Mouse (Mus musculus) midbrain, embryonic 16.5 days (tissue): ENCODE results near the gene Bod1. TPM values are rescaled to one million over a fixed set of nuclear protein-coding genes. Genes with fewer than 3 reads are reported as not detected.

ENCODE experiments used
- ATAC-seq: fragments of 200-750 bp; cut with Nextera tagmentation; 2 replicates; pipeline ENCODE4 v1.8.0; 2017; ENCODE audit warnings: moderate TSS enrichment
- H3K27ac ChIP-seq: fragments of 300-500 bp; sonication (generic); 2 replicates; pipeline ENCODE4 v1.5.1; 2014; ENCODE audit warnings: mild to moderate bottlenecking, low read length, mixed read lengths
- H3K27me3 ChIP-seq: fragments of 300-500 bp; sonication (generic); 2 replicates; pipeline ENCODE4 v1.6.1; 2014; ENCODE audit warnings: low read depth, low read length, mixed read lengths; ENCODE audit not compliant: control insufficient read depth, insufficient read depth
- H3K36me3 ChIP-seq: fragments of 300-500 bp; sonication (generic); 2 replicates; pipeline ENCODE4 v1.6.1; 2014; ENCODE audit warnings: mild to moderate bottlenecking, low read length, moderate library complexity, mixed read lengths; ENCODE audit not compliant: control insufficient read depth, insufficient read depth
- H3K4me1 ChIP-seq: fragments of 300-500 bp; sonication (generic); 2 replicates; pipeline ENCODE4 v1.6.1; 2014; ENCODE audit warnings: mild to moderate bottlenecking, low read length, mixed read lengths; ENCODE audit not compliant: control insufficient read depth, insufficient read depth
- H3K4me2 ChIP-seq: fragments of 300-500 bp; sonication (generic); 2 replicates; pipeline ENCODE4 v1.6.1; 2014; ENCODE audit warnings: mild to moderate bottlenecking, low read length, mixed read lengths
- H3K4me3 ChIP-seq: fragments of 300-500 bp; sonication (generic); 2 replicates; pipeline ENCODE4 v1.5.1; 2014; ENCODE audit warnings: low read depth, mild to moderate bottlenecking, low read length, moderate library complexity, mixed read lengths
- H3K9ac ChIP-seq: fragments of 300-500 bp; sonication (generic); 2 replicates; pipeline ENCODE4 v1.6.1; 2014; ENCODE audit warnings: low read depth, low read length, mixed read lengths
- H3K9me3 ChIP-seq: fragments of 300-500 bp; sonication (generic); replicated peaks from 2 replicates; pipeline ENCODE4 v1.6.1; 2014; ENCODE audit warnings: mild to moderate bottlenecking, low read length, mixed read lengths; ENCODE audit not compliant: control insufficient read depth, poor library complexity, severe bottlenecking
- WGBS: fragments of 180-500 bp; shearing (Covaris S2); extraction: QIAGEN DNeasy Blood & Tissue Kit; methylation state at CpG from one replicate; pipeline ENCODE4 v1.1.7; 2014; 5-methylcytosine and 5-hydroxymethylcytosine counted together
- polyA plus RNA-seq: library from polyadenylated mRNA; unstranded; fragments of >200 nt; fragmentation: Nextera tagmentation; extraction: Ambion mirVana; gene quantifications from 2 replicates; pipeline ENCODE4 v1.2.1, GENCODE M21; 2015

Bod1 gene
- polyA plus RNA-seq, 1 experiment from 2014 or later, result 126 TPM

GRCm38 (mm10) chr11:31699502-31699901, 27.8 kb upstream of the Bod1 start:
- H3K27me3 ChIP-seq, result no peaks in the 10 kb centered on the region
- no peak for ATAC-seq
- 57% methylated on average over 3 of the region's 3 CpGs for WGBS
- H3K4me3 ChIP-seq, result no peak overlapping the region
- no peak overlapping the region for H3K4me2 ChIP-seq
- no peaks in the 10 kb centered on the region for H3K9me3 ChIP-seq
- no peak overlapping the region for H3K9ac ChIP-seq
- H3K27ac ChIP-seq, result no peak overlapping the region
- H3K4me1 ChIP-seq, result peaks cover 15% of the 10 kb centered on the region
- H3K36me3 ChIP-seq, result no peaks in the 10 kb centered on the region

- no peaks in the 10 kb centered on the region for H3K36me3 ChIP-seq
- peaks cover 18% of the 10 kb centered on the region for H3K4me1 ChIP-seq
- H3K4me3 ChIP-seq, result no peak overlapping the region
- WGBS, result 39% methylated on average over 4 of the region's 4 CpGs
- ATAC-seq, result peak; percentile 94
- peak overlapping the region; percentile 31 for H3K9ac ChIP-seq
- H3K27ac ChIP-seq, result peak overlapping the region; percentile 90
- H3K27me3 ChIP-seq, result no peaks in the 10 kb centered on the region
- H3K9me3 ChIP-seq, result no peaks in the 10 kb centered on the region
- H3K4me2 ChIP-seq, result peak overlapping the region; percentile 27
Measured at GRCm38 (mm10) chr11:31694801-31695200, 23.1 kb upstream of the Bod1 start.

GRCm38 (mm10) chr11:31694109-31694508, 22.4 kb upstream of the Bod1 start:
- 90% methylated on average over 1 of the region's 1 CpGs for WGBS
- H3K4me1 ChIP-seq, result peaks cover 18% of the 10 kb centered on the region
- no peak overlapping the region for H3K4me3 ChIP-seq
- no peaks in the 10 kb centered on the region for H3K9me3 ChIP-seq
- H3K27ac ChIP-seq, result peak overlapping the region; percentile 90
- no peak overlapping the region for H3K9ac ChIP-seq
- ATAC-seq, result 0 out of 2 replicates have a peak, but pooled peaks have one; percentile 1
- no peak overlapping the region for H3K4me2 ChIP-seq
- H3K27me3 ChIP-seq, result no peaks in the 10 kb centered on the region
- H3K36me3 ChIP-seq, result no peaks in the 10 kb centered on the region

- 91% methylated on average over 2 of the region's 2 CpGs for WGBS
Measured at GRCm38 (mm10) chr11:31693322-31693721, 21.6 kb upstream of the Bod1 start.

GRCm38 (mm10) chr11:31688956-31689355, 17.3 kb upstream of the Bod1 start:
- Histone ChIP-seq H3K9ac (no peak overlapping the region), H3K4me2 (no peak overlapping the region), H3K27me3 (no peaks in the 10 kb centered on the region), H3K36me3 (no peaks in the 10 kb centered on the region), H3K9me3 (no peaks in the 10 kb centered on the region), H3K4me3 (no peak overlapping the region), H3K27ac (no peak overlapping the region), H3K4me1 (no peaks in the 10 kb centered on the region)
- no peak for ATAC-seq
- 72% methylated on average over 4 of the region's 4 CpGs for WGBS

More at GRCm38 (mm10) chr11:31693322-31693721, 21.6 kb upstream of the Bod1 start:
- Histone ChIP-seq H3K4me3 (no peak overlapping the region), H3K4me2 (no peak overlapping the region), H3K9ac (no peak overlapping the region), H3K9me3 (no peaks in the 10 kb centered on the region), H3K27me3 (no peaks in the 10 kb centered on the region), H3K4me1 (peaks cover 18% of the 10 kb centered on the region), H3K27ac (no peak overlapping the region), H3K36me3 (no peaks in the 10 kb centered on the region)
- no peak for ATAC-seq

GRCm38 (mm10) chr11:31684913-31685567, 13.4 kb upstream of the Bod1 start:
- Histone ChIP-seq H3K9me3 (no peaks in the 10 kb centered on the region), H3K9ac (no peak overlapping the region), H3K27ac (no peak overlapping the region), H3K4me3 (no peak overlapping the region), H3K36me3 (no peaks in the 10 kb centered on the region), H3K4me1 (no peaks in the 10 kb centered on the region), H3K27me3 (no peaks in the 10 kb centered on the region), H3K4me2 (no peak overlapping the region)
- no peak; the same call in 1 of the 2 replicates for ATAC-seq
- WGBS, result 82% methylated on average over 9 of the region's 9 CpGs

- no peak overlapping the region for H3K4me2 ChIP-seq
- H3K36me3 ChIP-seq, result no peaks in the 10 kb centered on the region
- 77% methylated on average over 2 of the region's 2 CpGs for WGBS
- no peaks in the 10 kb centered on the region for H3K27me3 ChIP-seq
- H3K27ac ChIP-seq, result no peak overlapping the region
- no peak overlapping the region for H3K4me3 ChIP-seq
- no peak overlapping the region for H3K9ac ChIP-seq
- no peak for ATAC-seq
- no peaks in the 10 kb centered on the region for H3K9me3 ChIP-seq
- H3K4me1 ChIP-seq, result no peaks in the 10 kb centered on the region
Measured at GRCm38 (mm10) chr11:31684126-31684525, 12.4 kb upstream of the Bod1 start.

GRCm38 (mm10) chr11:31679840-31680381, 8.2 kb upstream of the Bod1 start:
- Histone ChIP-seq H3K4me2 (no peak overlapping the region), H3K9me3 (no peaks in the 10 kb centered on the region), H3K4me1 (peaks cover 3% of the 10 kb centered on the region; the same call in 1 of the 2 replicates), H3K4me3 (no peak overlapping the region), H3K9ac (no peak overlapping the region), H3K27me3 (no peaks in the 10 kb centered on the region), H3K36me3 (no peaks in the 10 kb centered on the region), H3K27ac (no peak overlapping the region)
- 77% methylated on average over 16 of the region's 16 CpGs for WGBS
- no peak for ATAC-seq

- no peaks in the 10 kb centered on the region for H3K9me3 ChIP-seq
- H3K4me2 ChIP-seq, result no peak overlapping the region
- 86% methylated on average over 5 of the region's 5 CpGs for WGBS
- no peaks in the 10 kb centered on the region for H3K36me3 ChIP-seq
- H3K27me3 ChIP-seq, result no peaks in the 10 kb centered on the region
- no peak overlapping the region for H3K27ac ChIP-seq
- peaks cover 9% of the 10 kb centered on the region for H3K4me1 ChIP-seq
- no peak for ATAC-seq
- no peak overlapping the region for H3K9ac ChIP-seq
- no peak overlapping the region for H3K4me3 ChIP-seq
Measured at GRCm38 (mm10) chr11:31677309-31677708, 5.6 kb upstream of the Bod1 start.
